Comparison of ENCODE assay signal across 27 mouse cellular contexts in the genomic region with DNA sequence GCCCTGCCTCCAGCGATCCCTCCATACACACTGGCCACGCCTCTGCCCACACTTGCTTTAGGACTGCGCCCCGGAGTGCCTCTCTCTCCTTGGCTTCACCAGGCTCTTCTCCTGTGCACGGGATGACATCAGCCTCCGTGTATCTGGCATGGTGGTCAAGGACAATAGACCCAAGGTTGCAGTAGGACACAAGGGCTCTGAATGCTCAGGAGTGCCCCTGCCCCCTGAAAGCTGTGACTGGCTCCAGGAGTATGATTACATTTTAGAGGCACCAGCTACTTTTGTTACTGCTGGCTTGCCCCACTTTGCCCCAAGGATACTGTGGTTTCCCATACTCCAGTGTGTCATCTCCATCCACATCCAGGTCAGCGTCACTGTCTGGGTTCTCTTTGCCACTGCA. TPM values are rescaled to one million over a fixed set of nuclear protein-coding genes. Genes with fewer than 3 reads are reported as not detected.
DNase-seq lines count a peak whose midpoint lies in the region; ATAC-seq and TF ChIP-seq lines count a peak whose summit lies in the region.
"Had no signal": no experiment of that assay in that cellular context is flagged by ENCODE, and none has a peak within 500 bp of the region (broad histone marks: within the 10 kb centered on the region; RNA-seq: fewer than 3 reads in every experiment).

No protein-coding gene starts in this region.

- no peaks in the 10 kb centered on the region for H3K4me1 ChIP-seq in cerebellum, adult 2 months (ENCODE audit: control insufficient read depth, insufficient read depth, low read length)
- peaks cover 74% of the 10 kb centered on the region for H3K4me1 ChIP-seq in hindbrain, embryonic 13.5 days (replicated peaks)
- H3K4me1 ChIP-seq in hindbrain, postnatal 0 days (ENCODE audit: insufficient read depth, low read length), result no peaks in the 10 kb centered on the region; the same call in 1 of the 2 replicates
- H3K4me1 ChIP-seq in stomach, embryonic 16.5 days (ENCODE audit: control insufficient read depth, insufficient read depth, low read length), result peaks cover 22% of the 10 kb centered on the region
- no peaks in the 10 kb centered on the region; the same call in 1 of the 2 replicates for H3K4me1 ChIP-seq in stomach, postnatal 0 days (replicated peaks; ENCODE audit: control insufficient read depth, insufficient read depth)

- 82% methylated on average over 7 of the region's 7 CpGs for WGBS in cerebellum, adult 2 months
- 90% methylated on average over 6 of the region's 7 CpGs for WGBS in hindbrain, embryonic 13.5 days
- 95% methylated on average over 7 of the region's 7 CpGs for WGBS in hindbrain, postnatal 0 days
- 80% methylated on average over 7 of the region's 7 CpGs for WGBS in stomach, embryonic 16.5 days
- WGBS in stomach, postnatal 0 days, result 77% methylated on average over 6 of the region's 7 CpGs

- intact Hi-C loops in heart, postnatal 10 days (cut with DNase I), result no loop called here

- H3K4me3 ChIP-seq in cerebellum, adult 2 months (replicated peaks; ENCODE audit: insufficient read depth, low read depth, low read length), result no peak overlapping the region
- no peak overlapping the region for H3K4me3 ChIP-seq in hindbrain, embryonic 13.5 days
- no peak overlapping the region for H3K4me3 ChIP-seq in hindbrain, postnatal 0 days (ENCODE audit: low read length)
- H3K4me3 ChIP-seq in stomach, embryonic 16.5 days (replicated peaks; ENCODE audit: low read length), result no peak overlapping the region
- H3K4me3 ChIP-seq in stomach, postnatal 0 days (ENCODE audit: low read depth, low read length), result no peak overlapping the region
- H3K4me3 ChIP-seq: embryonic facial prominence, embryonic 10.5 days; embryonic facial prominence, embryonic 15.5 days; midbrain, embryonic 15.5 days had no signal

- H3K4me2 ChIP-seq in hindbrain, embryonic 13.5 days, result no peak overlapping the region
- no peak overlapping the region for H3K4me2 ChIP-seq in hindbrain, postnatal 0 days (ENCODE audit: low read depth, low read length)
- no peak overlapping the region for H3K4me2 ChIP-seq in stomach, embryonic 16.5 days (ENCODE audit: low read depth, low read length)
- H3K4me2 ChIP-seq in stomach, postnatal 0 days (replicated peaks; ENCODE audit: low read depth), result no peak overlapping the region
- H3K4me2 ChIP-seq: embryonic facial prominence, embryonic 15.5 days; heart, embryonic 11.5 days; midbrain, embryonic 15.5 days had no signal

- no peak for TF ChIP-seq EP300 in stomach, postnatal 0 days (optimal IDR thresholded peaks at IDR 0.05)

- no peak for DNase-seq in cerebellum, adult 2 months
- no peak for DNase-seq in cerebellum, postnatal 36 days
- no peak for DNase-seq in hindbrain, postnatal 0 days (ENCODE audit: low spot score)
- DNase-seq in stomach, postnatal 0 days (ENCODE audit: low spot score), result no peak
- DNase-seq in heart, postnatal 10 days, result no peak
- DNase-seq in yolk sac, embryonic 10.5 days (ENCODE audit: low spot score), result no peak
- DNase-seq: cerebellum, adult 11-12 months; heart, adult 18-20 months; heart, postnatal 4 days; kidney, adult 18-20 months; liver; lung, adult 2 months; right cerebral cortex, postnatal 4 days; thymus, postnatal 4 days had no signal

- H3K9ac ChIP-seq in hindbrain, embryonic 13.5 days, result no peak overlapping the region
- no peak overlapping the region for H3K9ac ChIP-seq in hindbrain, postnatal 0 days (replicated peaks; ENCODE audit: low read length)
- H3K9ac ChIP-seq in stomach, embryonic 16.5 days (ENCODE audit: low read length), result 0 out of 2 replicates have a peak overlapping the region, but pooled peaks have one; percentile 1
- H3K9ac ChIP-seq in stomach, postnatal 0 days (ENCODE audit: low read length), result no peak overlapping the region
- H3K9ac ChIP-seq: embryonic facial prominence, embryonic 15.5 days; liver, embryonic 14.5 days; midbrain, embryonic 15.5 days had no signal

- H3K36me3 ChIP-seq in hindbrain, embryonic 13.5 days, result peaks cover 75% of the 10 kb centered on the region
- peaks cover 40% of the 10 kb centered on the region; the same call in 1 of the 2 replicates for H3K36me3 ChIP-seq in hindbrain, postnatal 0 days (ENCODE audit: insufficient read depth, low read length)
- H3K36me3 ChIP-seq in stomach, embryonic 16.5 days (ENCODE audit: control insufficient read depth, insufficient read depth, low read length), result peaks cover 15% of the 10 kb centered on the region
- peaks cover 26% of the 10 kb centered on the region for H3K36me3 ChIP-seq in stomach, postnatal 0 days (ENCODE audit: control insufficient read depth, insufficient read depth, low read length)

- no peak for TF ChIP-seq POLR2A in cerebellum, adult 2 months (IDR thresholded peaks at IDR 0.05; ENCODE audit: borderline replicate concordance, insufficient read depth, low read length)

- no peaks in the 10 kb centered on the region for H3K9me3 ChIP-seq in hindbrain, embryonic 13.5 days
- no peaks in the 10 kb centered on the region for H3K9me3 ChIP-seq in hindbrain, postnatal 0 days (ENCODE audit: low read length)
- peaks cover 8% of the 10 kb centered on the region; the same call in 1 of the 2 replicates for H3K9me3 ChIP-seq in stomach, embryonic 16.5 days (replicated peaks; ENCODE audit: control insufficient read depth, low read length)
- H3K9me3 ChIP-seq in stomach, postnatal 0 days (ENCODE audit: control insufficient read depth, low read length), result no peaks in the 10 kb centered on the region
- H3K9me3 ChIP-seq: embryonic facial prominence, embryonic 15.5 days; midbrain, embryonic 15.5 days had no signal

- peak overlapping the region; percentile 35; the same call in 1 of the 2 replicates for H3K27ac ChIP-seq in cerebellum, adult 2 months (ENCODE audit: insufficient read depth, low read length)
- H3K27ac ChIP-seq in hindbrain, embryonic 13.5 days, result peak overlapping the region; percentile 74
- H3K27ac ChIP-seq in hindbrain, postnatal 0 days, result no peak overlapping the region
- H3K27ac ChIP-seq in stomach, embryonic 16.5 days (ENCODE audit: low read length), result no peak overlapping the region
- H3K27ac ChIP-seq in stomach, postnatal 0 days (replicated peaks), result no peak overlapping the region
- H3K27ac ChIP-seq: embryonic facial prominence, embryonic 10.5 days; embryonic facial prominence, embryonic 15.5 days; liver, embryonic 14.5 days; macrophage; midbrain, embryonic 15.5 days had no signal

- no peak for ATAC-seq in hindbrain, embryonic 13.5 days (ENCODE audit: low FRiP score)
- no peak for ATAC-seq in hindbrain, postnatal 0 days
- no peak for ATAC-seq in stomach, embryonic 16.5 days (ENCODE audit: insufficient read depth, low FRiP score)
- ATAC-seq in stomach, postnatal 0 days (ENCODE audit: low FRiP score, low TSS enrichment), result no peak
- ATAC-seq: forebrain, embryonic 14.5 days; midbrain, embryonic 15.5 days had no signal

- no peaks in the 10 kb centered on the region for H3K27me3 ChIP-seq in cerebellum, adult 2 months (ENCODE audit: control insufficient read depth, insufficient read depth, low read length)
- H3K27me3 ChIP-seq in hindbrain, embryonic 13.5 days, result no peaks in the 10 kb centered on the region
- H3K27me3 ChIP-seq in hindbrain, postnatal 0 days (ENCODE audit: insufficient read depth, low read length), result no peaks in the 10 kb centered on the region; the same call in 1 of the 2 replicates
- H3K27me3 ChIP-seq in stomach, embryonic 16.5 days (ENCODE audit: control insufficient read depth, insufficient read depth, low read length), result no peaks in the 10 kb centered on the region
- no peaks in the 10 kb centered on the region for H3K27me3 ChIP-seq in stomach, postnatal 0 days (ENCODE audit: control insufficient read depth, insufficient read depth, low read length)
- H3K27me3 ChIP-seq: embryonic facial prominence, embryonic 15.5 days had no signal

- no peak for TF ChIP-seq CTCF in cerebellum, adult 2 months (IDR thresholded peaks at IDR 0.05; ENCODE audit: borderline replicate concordance, insufficient read depth, low read depth, low read length)
- no peak for TF ChIP-seq CTCF in hindbrain, postnatal 0 days (IDR thresholded peaks at IDR 0.05; ENCODE audit: low read depth)
- no peak for TF ChIP-seq CTCF in stomach, postnatal 0 days (IDR thresholded peaks at IDR 0.05; ENCODE audit: low read depth)

RNA-seq across cellular contexts. Expression of a gene that starts 25.8 kb away (rescaled TPM):
- 0.52 and 0.67 TPM in 2 replicates for polyA plus RNA-seq in cerebellum, adult 2 months (2012; rRNA removed)
- polyA plus RNA-seq in hindbrain, embryonic 13.5 days (2015; fragmentation: Nextera tagmentation; extraction: Ambion mirVana), result 0.97 and 1.1 TPM in 2 replicates
- total RNA-seq in hindbrain, postnatal 0 days (2014; rRNA removed), result 3.2 and 3.6 TPM in 2 replicates
- 2.6 and 3.0 TPM in 2 replicates for polyA plus RNA-seq in hindbrain, postnatal 0 days (2015; fragmentation: Nextera tagmentation; extraction: Ambion mirVana)
- 0.32 and 0.61 TPM in 2 replicates for polyA plus RNA-seq in stomach, embryonic 16.5 days (2015; fragmentation: Nextera tagmentation; extraction: Ambion mirVana)
- polyA plus RNA-seq in stomach, postnatal 0 days (2015; fragmentation: Nextera tagmentation; extraction: Ambion mirVana), result 0.16 and 0.24 TPM in 2 replicates
- under 1 TPM; 0.35 to 0.38 TPM for total RNA-seq in heart, postnatal 10 days (2021)
- total RNA-seq: G1E; gastrocnemius, postnatal 25 days; megakaryocyte-erythroid progenitor cell, adult 5-6 weeks had no signal
- polyA plus RNA-seq: G1E; liver, embryonic 14.5 days; macrophage; neural tube, embryonic 11.5 days had no signal

RNA-seq across cellular contexts. Expression of a gene that starts 25.9 kb away (rescaled TPM):
- polyA plus RNA-seq in cerebellum, adult 2 months (2012; rRNA removed), result 7.0 and 7.6 TPM in 2 replicates
- polyA plus RNA-seq in hindbrain, embryonic 13.5 days (2015; fragmentation: Nextera tagmentation; extraction: Ambion mirVana), result 8.5 and 10.9 TPM in 2 replicates
- 7.5 and 16.5 TPM in 2 replicates for total RNA-seq in hindbrain, postnatal 0 days (2014; rRNA removed)
- polyA plus RNA-seq in hindbrain, postnatal 0 days (2015; fragmentation: Nextera tagmentation; extraction: Ambion mirVana), result 14.0 and 14.5 TPM in 2 replicates
- 14.2 and 14.6 TPM in 2 replicates for polyA plus RNA-seq in stomach, embryonic 16.5 days (2015; fragmentation: Nextera tagmentation; extraction: Ambion mirVana)
- polyA plus RNA-seq in stomach, postnatal 0 days (2015; fragmentation: Nextera tagmentation; extraction: Ambion mirVana), result 12.9 and 16.3 TPM in 2 replicates
- total RNA-seq in heart, postnatal 10 days (2021), result 10 to 100 TPM; 28.5 to 40.0 TPM
- total RNA-seq: megakaryocyte-erythroid progenitor cell, adult 5-6 weeks had no signal

Comparison
In these comparisons a context has a peak if more than half of its experiments do, and no peak if none do; other contexts are left out.
1. H3K27ac ChIP-seq: peak in cerebellum, adult 2 months (single experiment) and hindbrain, embryonic 13.5 days (single experiment); none in hindbrain, postnatal 0 days (single experiment), stomach, embryonic 16.5 days (single experiment) and stomach, postnatal 0 days (single experiment).